ENCODE assay signal across 8 mouse cellular contexts in genomic region chr3:90603623-90604022, GRCm38 (mm10). TPM values are rescaled to one million over a fixed set of nuclear protein-coding genes. Genes with fewer than 3 reads are reported as not detected.
DNase-seq lines count a peak whose midpoint lies in the region; ATAC-seq and TF ChIP-seq lines count a peak whose summit lies in the region.

S100a4 (plus strand) TSS chr3:90603771.

- no peak within 1 kb of the TSS for H3K9ac ChIP-seq in limb, embryonic 11.5 days (ENCODE audit: low read length)

- 34% methylated on average over 3 of the region's 3 CpGs for WGBS in limb, embryonic 11.5 days

- no peak for DNase-seq in layer of hippocampus, adult 2 months (ENCODE audit: low spot score in 2 of 2)
- DNase-seq in layer of hippocampus, adult 9-10 months (ENCODE audit: low spot score) = no peak
- peak; percentile 88 for DNase-seq in MEL-GATA-1-ER (ENCODE audit: extremely low read depth, low read depth)
- DNase-seq in limb, embryonic 11.5 days (ENCODE audit: low spot score) = peak; percentile 41
- no peak for DNase-seq in left cerebral cortex, postnatal 10 days (ENCODE audit: extremely low spot score in 1 of 2, low spot score in 2 of 2)
- DNase-seq in ovary, postnatal 10 days (ENCODE audit: low spot score) = no peak
- no peak for DNase-seq in testis, postnatal 14 days (ENCODE audit: low spot score)

- no peak within 1 kb of the TSS for H3K4me2 ChIP-seq in limb, embryonic 11.5 days (ENCODE audit: low read depth, severe bottlenecking)

- no peak within 1 kb of the TSS for H3K4me3 ChIP-seq in layer of hippocampus, adult 2 months
- no peak within 1 kb of the TSS for H3K4me3 ChIP-seq in limb, embryonic 11.5 days (ENCODE audit: low read depth, low read length)

- H3K36me3 ChIP-seq in limb, embryonic 11.5 days (ENCODE audit: control insufficient read depth, insufficient read depth, low read length) = no peaks in the 10 kb centered on the region

- TF ChIP-seq CTCF in layer of hippocampus, adult 2 months (conservative IDR thresholded peaks at IDR 0.05) = no peak

- 0 out of 2 replicates have a peak within 1 kb of the TSS, but pooled peaks have one; percentile 32 for H3K27ac ChIP-seq in layer of hippocampus, adult 2 months
- H3K27ac ChIP-seq in limb, embryonic 11.5 days (replicated peaks; ENCODE audit: low read depth, low read length) = no peak within 1 kb of the TSS

- peaks cover 2% of the 10 kb centered on the region; the same call in 1 of the 2 replicates for H3K4me1 ChIP-seq in limb, embryonic 11.5 days (ENCODE audit: control insufficient read depth, insufficient read depth, low read length)

- no peaks in the 10 kb centered on the region for H3K9me3 ChIP-seq in limb, embryonic 11.5 days (ENCODE audit: control insufficient read depth, low read length)

- no peak for ATAC-seq in erythroid progenitor cell, adult 5-6 weeks (replicated peaks; ENCODE audit: low FRiP score, poor library complexity, severe bottlenecking)
- peak; percentile 26; the same call in 1 of the 2 replicates for ATAC-seq in limb, embryonic 11.5 days (ENCODE audit: insufficient number of reproducible peaks, low FRiP score, low TSS enrichment, low read depth)

- no peaks in the 10 kb centered on the region for H3K27me3 ChIP-seq in limb, embryonic 11.5 days (ENCODE audit: control insufficient read depth, insufficient read depth, low read length)

- intact Hi-C loops in left cerebral cortex, postnatal 10 days (cut with DNase I) = no loop called here

RNA-seq across cellular contexts. Expression of gene S100a4, which starts in this region (rescaled TPM):
- 1 to 10 TPM; 3.4 to 5.7 TPM for total RNA-seq in layer of hippocampus, adult 2 months (2021)
- 36.9 and 83.6 TPM in 2 replicates for total RNA-seq in erythroid progenitor cell, adult 5-6 weeks (2015; ENCODE audit: low replicate concordance)
- total RNA-seq in erythroid progenitor cell, adult 5-6 weeks (2017; ENCODE audit: low replicate concordance) = 29.4 and 37.4 TPM in 2 replicates
- polyA plus RNA-seq in limb, embryonic 11.5 days (2014; fragmentation: Nextera tagmentation; extraction: Ambion mirVana) = 0.72 and 1.0 TPM in 2 replicates
- 1 to 10 TPM; 7.1 to 8.1 TPM for total RNA-seq in left cerebral cortex, postnatal 10 days (2021)

Comparison
In these comparisons a context has a peak if more than half of its experiments do, and no peak if none do; other contexts are left out.
1. DNase-seq: peak in MEL-GATA-1-ER (single experiment) and limb, embryonic 11.5 days (single experiment); none in layer of hippocampus, adult 2 months (0 of 2), layer of hippocampus, adult 9-10 months (single experiment), left cerebral cortex, postnatal 10 days (0 of 2), ovary, postnatal 10 days (single experiment) and testis, postnatal 14 days (single experiment).